Mouse (Mus musculus): ENCODE measurements around the gene Nav3. TPM values are rescaled to one million over a fixed set of nuclear protein-coding genes. Genes with fewer than 3 reads are reported as not detected.

The Nav3 gene
- polyA plus RNA-seq, 1 experiment from 2014 or later, result 10.7 TPM

GRCm38 (mm10) chr10:110330030-110330429 lies 126.0 kb downstream of the Nav3 start:
- ATAC-seq (ENCODE audit: low read depth) (no peak), DNase-seq (ENCODE audit: low spot score) (no peak)
- Histone ChIP-seq H3K27ac (replicated peaks; ENCODE audit: low read depth, low read length) (no peak overlapping the region), H3K4me1 (ENCODE audit: control insufficient read depth, insufficient read depth, low read length) (no peaks in the 10 kb centered on the region), H3K9me3 (ENCODE audit: control insufficient read depth, low read length) (no peaks in the 10 kb centered on the region), H3K4me2 (ENCODE audit: low read depth, low read length) (no peak overlapping the region), H3K9ac (ENCODE audit: low read depth, low read length) (no peak overlapping the region), H3K36me3 (ENCODE audit: control insufficient read depth, insufficient read depth, low read length) (no peaks in the 10 kb centered on the region), H3K4me3 (ENCODE audit: low read depth, low read length) (no peak overlapping the region), H3K27me3 (replicated peaks; ENCODE audit: control insufficient read depth, insufficient read depth, low read length) (no peaks in the 10 kb centered on the region)
- 51% methylated on average over 5 of the region's 5 CpGs for WGBS

DNA sequence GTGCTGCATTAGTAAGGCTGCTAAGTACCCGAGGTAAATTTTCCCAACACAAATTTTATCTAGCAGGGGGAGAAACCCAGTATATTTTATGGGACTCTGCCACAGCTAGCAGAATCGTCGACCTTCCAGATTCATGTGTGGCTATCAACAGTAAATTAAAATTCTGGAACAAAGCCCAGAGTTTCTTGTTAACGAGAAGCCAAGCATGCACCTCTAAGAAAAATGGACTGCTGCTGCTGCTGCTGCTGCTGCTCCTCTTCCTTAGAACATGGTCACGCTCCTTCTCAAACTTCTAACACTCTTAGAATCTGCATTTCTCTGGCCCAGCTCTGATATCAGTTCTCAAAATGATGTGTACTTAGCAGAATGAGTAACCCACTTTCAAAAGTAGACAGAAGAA lies 126.4 kb downstream of the Nav3 start:
- 50% methylated on average over 5 of the region's 5 CpGs for WGBS
- ATAC-seq (ENCODE audit: low read depth), result no peak
- DNase-seq (ENCODE audit: low spot score), result peak; percentile 41

DNA sequence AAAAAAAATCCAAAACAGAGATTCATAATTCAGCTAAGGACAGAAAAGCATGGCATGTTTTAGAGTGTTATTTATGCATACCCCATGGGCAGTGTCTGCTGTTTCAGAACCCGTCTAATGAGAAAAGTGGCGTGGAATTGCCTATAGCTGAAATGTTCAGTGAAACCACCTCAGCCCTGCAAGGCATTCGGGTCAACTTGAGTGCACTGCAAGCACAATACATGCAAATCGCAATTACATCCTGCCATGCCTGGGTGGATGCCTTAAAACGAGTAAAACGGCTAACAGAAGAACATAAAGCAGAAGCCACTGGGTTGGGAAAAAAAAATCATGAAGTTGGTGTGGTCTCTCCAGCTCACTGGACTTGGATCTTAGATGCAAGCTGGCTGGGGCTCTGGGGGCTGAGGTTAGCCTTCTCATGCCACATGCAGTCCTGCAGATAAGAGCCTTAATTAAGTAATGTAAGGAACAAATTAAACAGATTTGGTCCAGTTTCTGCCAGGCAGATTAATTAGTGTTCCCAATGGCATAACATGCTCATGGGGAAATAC lies 133.8 kb downstream of the Nav3 start:
- peak; percentile 56 for DNase-seq (ENCODE audit: low spot score)
- H3K9ac ChIP-seq (ENCODE audit: low read depth, low read length), result no peak overlapping the region
- no peaks in the 10 kb centered on the region for H3K27me3 ChIP-seq (replicated peaks; ENCODE audit: control insufficient read depth, insufficient read depth, low read length)
- ATAC-seq (ENCODE audit: low read depth), result no peak
- H3K4me3 ChIP-seq (ENCODE audit: low read depth, low read length), result no peak overlapping the region
- WGBS, result 50% methylated on average over 6 of the region's 6 CpGs
- H3K36me3 ChIP-seq (ENCODE audit: control insufficient read depth, insufficient read depth, low read length), result no peaks in the 10 kb centered on the region
- no peak overlapping the region for H3K27ac ChIP-seq (replicated peaks; ENCODE audit: low read depth, low read length)
- H3K4me2 ChIP-seq (ENCODE audit: low read depth, low read length), result no peak overlapping the region
- H3K4me1 ChIP-seq (ENCODE audit: control insufficient read depth, insufficient read depth, low read length), result no peaks in the 10 kb centered on the region
- H3K9me3 ChIP-seq (ENCODE audit: control insufficient read depth, low read length), result no peaks in the 10 kb centered on the region

More for the DNA sequence above, 126.4 kb downstream of the Nav3 start:
- H3K4me3 ChIP-seq (ENCODE audit: low read depth, low read length), result no peak overlapping the region
- H3K27ac ChIP-seq (replicated peaks; ENCODE audit: low read depth, low read length), result no peak overlapping the region
- H3K36me3 ChIP-seq (ENCODE audit: control insufficient read depth, insufficient read depth, low read length), result no peaks in the 10 kb centered on the region
- no peaks in the 10 kb centered on the region for H3K9me3 ChIP-seq (ENCODE audit: control insufficient read depth, low read length)
- no peak overlapping the region for H3K4me2 ChIP-seq (ENCODE audit: low read depth, low read length)
- no peaks in the 10 kb centered on the region for H3K4me1 ChIP-seq (ENCODE audit: control insufficient read depth, insufficient read depth, low read length)
- H3K27me3 ChIP-seq (replicated peaks; ENCODE audit: control insufficient read depth, insufficient read depth, low read length), result no peaks in the 10 kb centered on the region
- no peak overlapping the region for H3K9ac ChIP-seq (ENCODE audit: low read depth, low read length)

GRCm38 (mm10) chr10:110317275-110317674 lies 138.7 kb downstream of the Nav3 start:
- Histone ChIP-seq H3K9ac (ENCODE audit: low read depth, low read length) (no peak overlapping the region), H3K27ac (replicated peaks; ENCODE audit: low read depth, low read length) (no peak overlapping the region), H3K36me3 (ENCODE audit: control insufficient read depth, insufficient read depth, low read length) (no peaks in the 10 kb centered on the region), H3K4me3 (ENCODE audit: low read depth, low read length) (no peak overlapping the region), H3K4me2 (ENCODE audit: low read depth, low read length) (no peak overlapping the region), H3K4me1 (ENCODE audit: control insufficient read depth, insufficient read depth, low read length) (no peaks in the 10 kb centered on the region), H3K27me3 (replicated peaks; ENCODE audit: control insufficient read depth, insufficient read depth, low read length) (no peaks in the 10 kb centered on the region), H3K9me3 (ENCODE audit: control insufficient read depth, low read length) (0 out of 2 replicates have a peak, but pooled peaks cover 8% of the 10 kb centered on the region)
- DNase-seq (ENCODE audit: low spot score) (no peak), ATAC-seq (ENCODE audit: low read depth) (no peak)
- 87% methylated on average over 5 of the region's 5 CpGs for WGBS

DNA sequence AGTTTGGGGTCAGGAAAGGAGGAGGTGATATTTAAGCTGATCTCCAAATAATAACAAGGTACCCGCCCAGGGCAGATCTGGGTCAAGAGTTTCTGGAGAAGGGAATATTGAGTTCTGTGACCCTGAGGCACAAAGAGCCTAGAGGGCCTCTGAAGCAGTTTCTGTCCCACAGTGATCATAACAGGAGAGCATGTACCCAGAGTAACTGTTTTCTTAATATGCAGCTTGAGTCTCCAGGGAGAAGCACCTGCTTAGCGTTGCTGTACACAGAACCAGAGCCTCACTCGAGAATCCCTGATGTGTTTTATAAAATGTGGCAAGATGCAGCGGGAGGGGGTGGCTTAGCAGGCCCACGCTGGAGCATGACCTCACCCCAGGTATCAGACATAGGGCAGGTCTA lies 141.5 kb downstream of the Nav3 start:
- 0 out of 2 replicates have a peak, but pooled peaks cover 10% of the 10 kb centered on the region for H3K9me3 ChIP-seq (ENCODE audit: control insufficient read depth, low read length)
- no peak; the same call in 1 of the 2 replicates for ATAC-seq (ENCODE audit: low read depth)

DNA sequence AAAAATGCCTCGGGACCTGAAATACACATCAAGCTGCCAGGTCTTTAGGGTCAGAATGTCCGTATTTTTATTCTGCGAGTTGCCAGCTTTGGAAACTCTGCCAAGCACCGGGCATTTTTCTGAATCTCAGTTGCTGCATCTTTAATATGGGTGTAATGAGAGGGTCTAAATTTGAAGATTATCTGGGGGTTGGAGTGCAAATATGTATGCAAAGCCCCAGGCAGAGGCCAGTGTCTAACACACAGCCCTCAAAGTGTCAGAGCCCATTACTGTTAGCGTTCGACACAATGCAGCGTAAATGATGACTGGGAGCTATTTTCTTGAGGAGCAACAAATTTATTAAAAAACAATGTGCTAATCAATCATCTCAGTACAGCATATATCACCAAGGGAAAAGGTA lies 142.0 kb downstream of the Nav3 start:
- 0 out of 2 replicates have a peak, but pooled peaks cover 10% of the 10 kb centered on the region for H3K9me3 ChIP-seq (ENCODE audit: control insufficient read depth, low read length)
- H3K9ac ChIP-seq (ENCODE audit: low read depth, low read length), result no peak overlapping the region
- ATAC-seq (ENCODE audit: low read depth) (no peak), DNase-seq (ENCODE audit: low spot score) (no peak)
- H3K4me1 ChIP-seq (ENCODE audit: control insufficient read depth, insufficient read depth, low read length), result no peaks in the 10 kb centered on the region
- H3K27me3 ChIP-seq (replicated peaks; ENCODE audit: control insufficient read depth, insufficient read depth, low read length), result no peaks in the 10 kb centered on the region
- no peak overlapping the region for H3K4me2 ChIP-seq (ENCODE audit: low read depth, low read length)
- H3K4me3 ChIP-seq (ENCODE audit: low read depth, low read length), result no peak overlapping the region
- whole genome bisulfite sequencing, result 76% methylated on average over 7 of the region's 7 CpGs
- no peaks in the 10 kb centered on the region for H3K36me3 ChIP-seq (ENCODE audit: control insufficient read depth, insufficient read depth, low read length)
- H3K27ac ChIP-seq (replicated peaks; ENCODE audit: low read depth, low read length), result no peak overlapping the region

More for the DNA sequence above, 141.5 kb downstream of the Nav3 start:
- Histone ChIP-seq H3K36me3 (ENCODE audit: control insufficient read depth, insufficient read depth, low read length) (no peaks in the 10 kb centered on the region), H3K4me2 (ENCODE audit: low read depth, low read length) (no peak overlapping the region), H3K9ac (ENCODE audit: low read depth, low read length) (no peak overlapping the region), H3K4me3 (ENCODE audit: low read depth, low read length) (no peak overlapping the region), H3K27me3 (replicated peaks; ENCODE audit: control insufficient read depth, insufficient read depth, low read length) (no peaks in the 10 kb centered on the region), H3K27ac (replicated peaks; ENCODE audit: low read depth, low read length) (no peak overlapping the region), H3K4me1 (ENCODE audit: control insufficient read depth, insufficient read depth, low read length) (no peaks in the 10 kb centered on the region)
- WGBS, result 58% methylated on average over 5 of the region's 5 CpGs
- no peak for DNase-seq (ENCODE audit: low spot score)

DNA sequence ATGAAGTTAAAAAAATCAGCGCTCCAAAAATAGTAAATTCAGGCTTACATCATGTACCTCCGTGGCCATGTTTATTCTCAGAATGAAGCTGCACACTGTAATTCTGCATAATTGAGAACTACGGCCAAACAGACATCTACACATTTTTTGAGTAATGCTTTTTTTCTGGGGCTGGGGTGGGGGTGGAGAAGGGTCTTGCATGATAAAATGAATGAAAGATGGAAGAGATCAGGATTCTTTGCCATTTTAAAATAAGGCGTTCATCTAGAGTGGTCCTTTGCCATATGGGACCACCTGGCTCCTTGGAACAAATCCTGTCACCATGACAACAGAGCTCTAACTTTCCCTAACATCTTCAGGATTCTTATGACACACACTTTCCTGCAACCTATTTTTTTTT lies 146.5 kb downstream of the Nav3 start:
- ATAC-seq (ENCODE audit: low read depth) (no peak; the same call in 1 of the 2 replicates), DNase-seq (ENCODE audit: low spot score) (peak; percentile 28)
- H3K27ac ChIP-seq (replicated peaks; ENCODE audit: low read depth, low read length), result no peak overlapping the region
- H3K4me3 ChIP-seq (ENCODE audit: low read depth, low read length), result no peak overlapping the region
- no peak overlapping the region for H3K4me2 ChIP-seq (ENCODE audit: low read depth, low read length)
- H3K9me3 ChIP-seq (ENCODE audit: control insufficient read depth, low read length), result 0 out of 2 replicates have a peak, but pooled peaks cover 10% of the 10 kb centered on the region
- H3K36me3 ChIP-seq (ENCODE audit: control insufficient read depth, insufficient read depth, low read length), result no peaks in the 10 kb centered on the region
- H3K9ac ChIP-seq (ENCODE audit: low read depth, low read length), result no peak overlapping the region
- no peaks in the 10 kb centered on the region for H3K27me3 ChIP-seq (replicated peaks; ENCODE audit: control insufficient read depth, insufficient read depth, low read length)
- no peaks in the 10 kb centered on the region for H3K4me1 ChIP-seq (ENCODE audit: control insufficient read depth, insufficient read depth, low read length)
- 73% methylated on average over 4 of the region's 4 CpGs for WGBS

- Histone ChIP-seq H3K4me1 (ENCODE audit: control insufficient read depth, insufficient read depth, low read length) (no peaks in the 10 kb centered on the region), H3K27ac (replicated peaks; ENCODE audit: low read depth, low read length) (no peak overlapping the region), H3K36me3 (ENCODE audit: control insufficient read depth, insufficient read depth, low read length) (no peaks in the 10 kb centered on the region), H3K27me3 (replicated peaks; ENCODE audit: control insufficient read depth, insufficient read depth, low read length) (no peaks in the 10 kb centered on the region), H3K4me2 (ENCODE audit: low read depth, low read length) (no peak overlapping the region), H3K9me3 (ENCODE audit: control insufficient read depth, low read length) (no peaks in the 10 kb centered on the region), H3K9ac (ENCODE audit: low read depth, low read length) (no peak overlapping the region), H3K4me3 (ENCODE audit: low read depth, low read length) (no peak overlapping the region)
- DNase-seq (ENCODE audit: low spot score) (no peak), ATAC-seq (ENCODE audit: low read depth) (no peak)
- 80% methylated on average over 5 of the region's 5 CpGs for WGBS
These were observed 150.4 kb downstream of the Nav3 start for GRCm38 (mm10) chr10:110305609-110306008.

- H3K9ac ChIP-seq (ENCODE audit: low read depth, low read length), result no peak overlapping the region
- no peaks in the 10 kb centered on the region for H3K9me3 ChIP-seq (ENCODE audit: control insufficient read depth, low read length)
- no peaks in the 10 kb centered on the region for H3K36me3 ChIP-seq (ENCODE audit: control insufficient read depth, insufficient read depth, low read length)
- no peaks in the 10 kb centered on the region for H3K27me3 ChIP-seq (replicated peaks; ENCODE audit: control insufficient read depth, insufficient read depth, low read length)
- ATAC-seq (ENCODE audit: low read depth), result no peak
- H3K27ac ChIP-seq (replicated peaks; ENCODE audit: low read depth, low read length), result no peak overlapping the region
- H3K4me3 ChIP-seq (ENCODE audit: low read depth, low read length), result no peak overlapping the region
- DNase-seq (ENCODE audit: low spot score), result no peak
- no peaks in the 10 kb centered on the region for H3K4me1 ChIP-seq (ENCODE audit: control insufficient read depth, insufficient read depth, low read length)
- 85% methylated on average over 10 of the region's 10 CpGs for WGBS
- no peak overlapping the region for H3K4me2 ChIP-seq (ENCODE audit: low read depth, low read length)
These were observed 165.9 kb downstream of the Nav3 start for GRCm38 (mm10) chr10:110290016-110290623.

Measured in embryonic facial prominence, embryonic 14.5 days (tissue).